Mouse (Mus musculus) bone marrow macrophage, adult 2 months (primary cell): ENCODE data around the gene Myo9a.
"Not testable (repeated sequence)": the region's sequence is repeated elsewhere in the genome, so short reads cannot be mapped to it uniquely, and the experiment has no call there.

Experiments
- CTCF ChIP-seq: IDR thresholded peaks from 2 replicates; pipeline ENCODE4 v1.5.1; 2012; ENCODE audit warnings: low read depth, mild to moderate bottlenecking, low read length, moderate library complexity
- POLR2A ChIP-seq: IDR thresholded peaks from 2 replicates; pipeline ENCODE4 v1.6.1; 2012; ENCODE audit warnings: mild to moderate bottlenecking, low read depth, low read length, borderline replicate concordance

- not testable (repeated sequence) for TF ChIP-seq CTCF, POLR2A
Measured at GRCm38 (mm10) chr9:59958115-59958514, 207.4 kb downstream of the Myo9a start.
